11 mouse cellular contexts compared by ENCODE assay signal in the genomic region with DNA sequence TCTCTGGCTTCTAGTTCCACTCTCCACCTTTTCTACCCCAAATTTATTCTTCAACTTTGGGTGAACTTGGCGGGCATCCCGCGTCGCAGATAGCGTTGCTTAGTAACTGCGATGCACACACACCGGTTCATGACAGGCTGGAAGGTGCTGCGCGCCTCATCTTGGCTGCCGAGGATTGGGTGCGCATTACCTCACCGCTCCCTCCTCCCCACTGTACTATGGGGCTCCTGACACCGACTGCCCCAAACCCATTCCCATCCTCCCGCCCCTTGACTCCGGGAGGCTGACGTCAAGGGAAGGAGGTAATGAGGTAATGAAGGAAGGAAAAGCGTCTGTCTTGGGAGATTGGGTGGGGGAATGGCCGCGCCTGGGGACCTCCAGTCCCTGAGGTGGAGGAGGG. TPM values are rescaled to one million over a fixed set of nuclear protein-coding genes. Genes with fewer than 3 reads are reported as not detected.
DNase-seq lines count a peak whose midpoint lies in the region; ATAC-seq lines count a peak whose summit lies in the region.
"Had no signal": no experiment of that assay in that cellular context is flagged by ENCODE, and none has a peak within 500 bp of the region (broad histone marks: within the 10 kb centered on the region; RNA-seq: fewer than 3 reads in every experiment).

No protein-coding gene starts in this region.

- H3K36me3 ChIP-seq in forebrain, embryonic 10.5 days (replicated peaks), result no peaks in the 10 kb centered on the region
- no peaks in the 10 kb centered on the region for H3K36me3 ChIP-seq in forebrain, embryonic 12.5 days (replicated peaks)
- H3K36me3 ChIP-seq in heart, embryonic 10.5 days, result no peaks in the 10 kb centered on the region
- H3K36me3 ChIP-seq in limb, embryonic 13.5 days, result no peaks in the 10 kb centered on the region

- no peak for ATAC-seq in forebrain, embryonic 12.5 days (ENCODE audit: low FRiP score)
- no peak for ATAC-seq in limb, embryonic 13.5 days (ENCODE audit: low FRiP score, low read depth)

- no peak overlapping the region for H3K9ac ChIP-seq in forebrain, embryonic 12.5 days
- H3K9ac ChIP-seq in limb, embryonic 13.5 days, result no peak overlapping the region

- peak; percentile 34 for DNase-seq in forebrain, embryonic 10.5 days (ENCODE audit: extremely low spot score, low spot score)
- peak; percentile 86 for DNase-seq in R1 (ENCODE audit: low read depth, low spot score)
- DNase-seq in heart, embryonic 10.5 days (ENCODE audit: low spot score), result peak; percentile 89
- no peak for DNase-seq in left cerebral cortex, adult 9 months (ENCODE audit: low spot score in 2 of 2)
- no peak for DNase-seq in thymus, postnatal 10 days (ENCODE audit: low spot score in 2 of 2)
- no peak for DNase-seq in spleen, postnatal 4 days (ENCODE audit: low spot score in 2 of 2)
- DNase-seq: kidney, postnatal 36 days had no signal

- no peaks in the 10 kb centered on the region for H3K9me3 ChIP-seq in forebrain, embryonic 10.5 days
- no peaks in the 10 kb centered on the region for H3K9me3 ChIP-seq in forebrain, embryonic 12.5 days
- no peaks in the 10 kb centered on the region for H3K9me3 ChIP-seq in heart, embryonic 10.5 days
- no peaks in the 10 kb centered on the region for H3K9me3 ChIP-seq in limb, embryonic 13.5 days

- no peak overlapping the region for H3K4me2 ChIP-seq in forebrain, embryonic 12.5 days
- H3K4me2 ChIP-seq in limb, embryonic 13.5 days (replicated peaks), result no peak overlapping the region

- H3K4me3 ChIP-seq in forebrain, embryonic 10.5 days, result no peak overlapping the region
- H3K4me3 ChIP-seq in forebrain, embryonic 12.5 days (replicated peaks), result no peak overlapping the region
- peak overlapping the region; percentile 40 for H3K4me3 ChIP-seq in heart, embryonic 10.5 days
- 0 out of 2 replicates have a peak overlapping the region, but pooled peaks have one; percentile 3 for H3K4me3 ChIP-seq in limb, embryonic 13.5 days
- H3K4me3 ChIP-seq: myocyte had no signal

- peaks cover 100% of the 10 kb centered on the region for H3K27me3 ChIP-seq in forebrain, embryonic 10.5 days (ENCODE audit: poor library complexity, severe bottlenecking)
- peaks cover 94% of the 10 kb centered on the region for H3K27me3 ChIP-seq in forebrain, embryonic 12.5 days
- peaks cover 95% of the 10 kb centered on the region for H3K27me3 ChIP-seq in heart, embryonic 10.5 days (ENCODE audit: insufficient read depth, poor library complexity, severe bottlenecking)
- peaks cover 100% of the 10 kb centered on the region for H3K27me3 ChIP-seq in limb, embryonic 13.5 days

- WGBS in forebrain, embryonic 10.5 days, result 0% methylated on average over 19 of the region's 19 CpGs
- WGBS in forebrain, embryonic 12.5 days, result under 1% methylated on average over 19 of the region's 19 CpGs
- WGBS in heart, embryonic 10.5 days, result under 1% methylated on average over 19 of the region's 19 CpGs
- 1% methylated on average over 19 of the region's 19 CpGs for WGBS in limb, embryonic 13.5 days

- H3K27ac ChIP-seq in forebrain, embryonic 10.5 days, result no peak overlapping the region
- H3K27ac ChIP-seq in forebrain, embryonic 12.5 days, result no peak overlapping the region
- H3K27ac ChIP-seq in heart, embryonic 10.5 days, result 0 out of 2 replicates have a peak overlapping the region, but pooled peaks have one; percentile 22
- H3K27ac ChIP-seq in limb, embryonic 13.5 days, result no peak overlapping the region

- H3K4me1 ChIP-seq in forebrain, embryonic 10.5 days, result peaks cover 29% of the 10 kb centered on the region
- peaks cover 5% of the 10 kb centered on the region; the same call in 1 of the 2 replicates for H3K4me1 ChIP-seq in forebrain, embryonic 12.5 days
- peaks cover 25% of the 10 kb centered on the region for H3K4me1 ChIP-seq in heart, embryonic 10.5 days
- H3K4me1 ChIP-seq in limb, embryonic 13.5 days, result peaks cover 15% of the 10 kb centered on the region

RNA-seq across cellular contexts. Expression of a gene that starts 8.0 kb away (rescaled TPM):
- 0.12 and 0.21 TPM in 2 replicates for polyA plus RNA-seq in forebrain, embryonic 10.5 days (2016; fragmentation: Nextera tagmentation; extraction: Ambion mirVana)
- polyA plus RNA-seq in forebrain, embryonic 12.5 days (2016; fragmentation: Nextera tagmentation; extraction: Ambion mirVana), result 0.37 TPM in 1 of 2 replicates, not detected in the other
- 36.5 and 41.9 TPM in 2 replicates for polyA plus RNA-seq in heart, embryonic 10.5 days (2016; fragmentation: Nextera tagmentation; extraction: Ambion mirVana)
- polyA plus RNA-seq in limb, embryonic 13.5 days (2015; fragmentation: Nextera tagmentation; extraction: Ambion mirVana), result 0.64 TPM in 2 replicates
- polyA plus RNA-seq: C2C12, myocyte had no signal

RNA-seq across cellular contexts. Expression of a gene that starts 42.5 kb away (rescaled TPM):
- polyA plus RNA-seq in forebrain, embryonic 10.5 days (2016; fragmentation: Nextera tagmentation; extraction: Ambion mirVana), result not detected in 2 replicates
- not detected in 2 replicates for polyA plus RNA-seq in forebrain, embryonic 12.5 days (2016; fragmentation: Nextera tagmentation; extraction: Ambion mirVana)
- polyA plus RNA-seq in heart, embryonic 10.5 days (2016; fragmentation: Nextera tagmentation; extraction: Ambion mirVana), result not detected in 2 replicates
- not detected in 2 replicates for polyA plus RNA-seq in limb, embryonic 13.5 days (2015; fragmentation: Nextera tagmentation; extraction: Ambion mirVana)
- polyA plus RNA-seq: C2C12, myocyte had no signal

Comparison
In these comparisons a context has a peak if more than half of its experiments do, and no peak if none do; other contexts are left out.
1. DNase-seq: peak in forebrain, embryonic 10.5 days (single experiment), R1 (single experiment) and heart, embryonic 10.5 days (single experiment); none in left cerebral cortex, adult 9 months (0 of 2), thymus, postnatal 10 days (0 of 2) and spleen, postnatal 4 days (0 of 2).
2. H3K4me3 ChIP-seq: peak in heart, embryonic 10.5 days (single experiment) and limb, embryonic 13.5 days (single experiment); none in forebrain, embryonic 10.5 days (single experiment) and forebrain, embryonic 12.5 days (single experiment).
3. RNA of a gene that starts 8.0 kb away (polyA plus RNA-seq): 36.5 to 41.9 TPM in heart, embryonic 10.5 days; 0.64 TPM in limb, embryonic 13.5 days, 0.12 to 0.21 TPM in forebrain, embryonic 10.5 days and 0.37 TPM in forebrain, embryonic 12.5 days; every median in the first group is over 10 times any median in the second.